Mouse (Mus musculus): ENCODE data around the gene Arl6ip4. TPM values are rescaled to one million over a fixed set of nuclear protein-coding genes. Genes with fewer than 3 reads are reported as not detected.

The Arl6ip4 gene
- polyA plus RNA-seq, 1 experiment from 2014 or later, result 72.1 TPM

DNA sequence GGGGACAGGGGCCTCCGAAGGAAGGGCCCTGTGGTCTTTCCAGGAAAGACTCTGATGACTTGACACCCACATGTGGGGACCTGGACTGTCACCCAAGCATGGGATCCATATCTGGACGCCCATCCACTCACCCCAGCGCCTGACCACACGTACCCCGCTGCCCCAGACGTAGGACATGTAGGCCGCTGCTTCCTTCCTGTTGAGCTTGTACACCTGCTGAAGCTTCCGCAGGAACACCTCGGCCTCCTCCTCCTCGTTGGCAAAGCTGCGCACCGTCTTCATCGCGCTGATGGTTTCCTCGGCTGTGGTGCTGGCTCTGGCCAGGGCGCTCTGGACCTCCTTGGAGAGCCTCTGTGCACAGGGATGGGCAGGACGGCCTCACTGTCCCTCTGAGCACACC lies 36.0 kb upstream of the Arl6ip4 start:
- no peak overlapping the region for H3K4me2 ChIP-seq (replicated peaks)
- H3K4me3 ChIP-seq (replicated peaks; ENCODE audit: low read length), result no peak overlapping the region
- no peaks in the 10 kb centered on the region for H3K9me3 ChIP-seq (ENCODE audit: control insufficient read depth, low read length)
- ATAC-seq (ENCODE audit: low FRiP score), result no peak
- peaks cover 13% of the 10 kb centered on the region; the same call in 1 of the 2 replicates for H3K4me1 ChIP-seq (replicated peaks; ENCODE audit: control insufficient read depth, insufficient read depth, low read length)
- H3K27ac ChIP-seq, result no peak overlapping the region
- no peaks in the 10 kb centered on the region for H3K36me3 ChIP-seq (replicated peaks; ENCODE audit: control insufficient read depth, insufficient read depth)
- 0 out of 2 replicates have a peak overlapping the region, but pooled peaks have one; percentile 8 for H3K9ac ChIP-seq
- no peak for DNase-seq (ENCODE audit: low spot score)
- 95% methylated on average over 17 of the region's 17 CpGs for WGBS
- H3K27me3 ChIP-seq (ENCODE audit: control insufficient read depth, insufficient read depth, low read length), result no peaks in the 10 kb centered on the region

DNA sequence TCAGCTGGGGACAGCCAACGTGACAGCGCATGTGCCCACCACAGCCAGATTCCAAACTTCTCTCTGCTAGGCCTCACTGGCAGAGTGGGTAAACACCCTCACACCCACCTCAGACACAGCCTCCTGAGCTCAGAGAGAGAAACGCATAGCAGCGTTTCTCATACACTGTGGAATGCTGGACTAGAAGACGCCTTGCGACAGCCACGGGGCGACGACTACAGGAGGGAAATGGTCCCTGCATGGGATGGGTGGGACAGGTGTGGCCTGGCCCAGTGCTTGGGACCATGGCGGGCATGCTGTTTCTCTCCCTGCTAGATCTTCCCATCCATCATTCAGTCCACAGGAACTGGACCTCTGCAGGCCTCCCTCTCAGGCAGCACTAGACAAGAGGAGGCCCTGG lies 33.4 kb upstream of the Arl6ip4 start:
- H3K4me2 ChIP-seq (replicated peaks), result no peak overlapping the region
- ATAC-seq (ENCODE audit: low FRiP score) (no peak), DNase-seq (ENCODE audit: low spot score) (no peak)
- H3K36me3 ChIP-seq (replicated peaks; ENCODE audit: control insufficient read depth, insufficient read depth), result no peaks in the 10 kb centered on the region
- no peaks in the 10 kb centered on the region for H3K9me3 ChIP-seq (ENCODE audit: control insufficient read depth, low read length)
- no peak overlapping the region for H3K27ac ChIP-seq
- H3K9ac ChIP-seq, result no peak overlapping the region
- no peak overlapping the region for H3K4me3 ChIP-seq (replicated peaks; ENCODE audit: low read length)
- H3K4me1 ChIP-seq (replicated peaks; ENCODE audit: control insufficient read depth, insufficient read depth, low read length), result peaks cover 13% of the 10 kb centered on the region; the same call in 1 of the 2 replicates
- no peaks in the 10 kb centered on the region for H3K27me3 ChIP-seq (ENCODE audit: control insufficient read depth, insufficient read depth, low read length)
- 84% methylated on average over 10 of the region's 10 CpGs for WGBS

DNA sequence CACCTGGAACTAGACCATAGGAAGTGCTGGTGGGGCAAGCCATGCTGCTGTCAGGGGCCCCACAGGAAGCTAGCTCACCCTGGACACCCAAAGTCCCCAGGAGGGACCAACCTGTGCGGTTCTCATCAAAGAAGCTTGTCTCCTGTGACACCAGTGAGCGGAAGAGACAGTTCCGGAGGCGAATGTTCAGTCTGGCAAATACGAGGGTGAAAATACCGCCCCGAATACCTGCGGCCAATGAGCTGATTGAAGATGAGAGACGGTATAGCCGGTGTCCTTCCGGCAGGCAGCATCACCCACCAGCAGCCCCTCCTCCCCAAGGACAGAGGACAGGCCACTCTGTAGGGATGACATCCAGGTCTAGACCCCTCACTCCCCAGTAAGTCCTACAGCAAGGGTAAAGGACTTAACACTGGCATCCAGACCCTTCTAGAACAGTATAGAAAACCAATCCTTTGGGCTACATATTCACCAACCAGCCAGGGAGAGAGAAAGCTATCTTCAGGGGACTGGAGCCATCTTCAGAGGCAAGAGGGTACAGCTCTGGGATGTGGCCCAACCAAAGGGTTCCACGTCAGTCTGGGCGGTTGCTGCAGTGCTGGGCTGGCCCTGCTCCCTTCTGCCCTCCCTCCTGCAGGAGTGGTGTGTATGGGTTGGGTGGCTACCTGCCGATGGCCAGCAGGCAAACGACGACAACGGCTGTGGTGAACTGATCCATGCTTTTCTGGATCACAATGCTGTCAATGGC lies 32.8 kb upstream of the Arl6ip4 start:
- Histone ChIP-seq H3K27me3 (ENCODE audit: control insufficient read depth, insufficient read depth, low read length) (no peaks in the 10 kb centered on the region), H3K4me2 (replicated peaks) (no peak overlapping the region), H3K4me3 (replicated peaks; ENCODE audit: low read length) (no peak overlapping the region), H3K9me3 (ENCODE audit: control insufficient read depth, low read length) (no peaks in the 10 kb centered on the region), H3K27ac (no peak overlapping the region), H3K36me3 (replicated peaks; ENCODE audit: control insufficient read depth, insufficient read depth) (no peaks in the 10 kb centered on the region), H3K4me1 (replicated peaks; ENCODE audit: control insufficient read depth, insufficient read depth, low read length) (peaks cover 8% of the 10 kb centered on the region; the same call in 1 of the 2 replicates), H3K9ac (no peak overlapping the region)
- DNase-seq (ENCODE audit: low spot score) (no peak), ATAC-seq (ENCODE audit: low FRiP score) (no peak)
- WGBS, result 89% methylated on average over 17 of the region's 17 CpGs

DNA sequence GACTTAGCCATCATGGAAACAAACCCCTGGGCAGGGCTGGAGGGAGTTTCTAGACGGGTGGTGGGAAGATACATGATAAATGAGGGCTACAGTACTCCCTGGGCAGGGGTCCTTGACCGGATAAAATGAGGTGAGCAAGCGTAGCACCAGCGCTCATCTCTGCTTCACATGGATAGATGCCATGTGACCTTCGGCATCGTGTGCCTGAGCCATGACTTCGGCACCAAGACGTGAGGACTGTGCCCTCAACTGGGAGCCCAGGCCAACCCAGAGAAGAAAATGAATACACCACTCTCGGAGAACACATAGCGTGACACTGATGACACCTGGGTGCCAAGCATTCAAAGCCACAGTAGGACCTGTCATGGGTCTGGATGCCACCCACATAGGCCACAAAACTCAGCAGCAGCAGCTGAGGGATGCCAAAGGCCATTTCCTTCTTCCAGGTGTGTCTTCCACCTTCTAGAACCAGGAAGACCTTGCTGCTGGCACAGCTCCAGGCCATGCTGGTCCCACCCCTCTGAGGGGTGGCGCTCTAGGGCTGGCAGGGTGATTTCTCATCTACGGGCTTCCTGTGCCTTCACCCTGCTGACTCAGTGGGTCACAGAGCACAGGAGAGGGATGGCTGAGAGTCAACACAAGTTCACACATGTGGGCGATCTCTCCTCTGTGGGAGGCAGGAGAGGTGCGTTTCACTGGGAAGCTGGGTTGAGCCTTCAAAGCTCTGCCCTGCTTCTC lies 31.9 kb upstream of the Arl6ip4 start:
- ATAC-seq (ENCODE audit: low FRiP score) (no peak), DNase-seq (ENCODE audit: low spot score) (no peak)
- Histone ChIP-seq H3K9ac (no peak overlapping the region), H3K4me1 (replicated peaks; ENCODE audit: control insufficient read depth, insufficient read depth, low read length) (no peaks in the 10 kb centered on the region), H3K36me3 (replicated peaks; ENCODE audit: control insufficient read depth, insufficient read depth) (no peaks in the 10 kb centered on the region), H3K4me2 (replicated peaks) (no peak overlapping the region), H3K27me3 (ENCODE audit: control insufficient read depth, insufficient read depth, low read length) (no peaks in the 10 kb centered on the region), H3K9me3 (ENCODE audit: control insufficient read depth, low read length) (no peaks in the 10 kb centered on the region), H3K27ac (no peak overlapping the region), H3K4me3 (replicated peaks; ENCODE audit: low read length) (no peak overlapping the region)
- WGBS, result 87% methylated on average over 14 of the region's 14 CpGs

DNA sequence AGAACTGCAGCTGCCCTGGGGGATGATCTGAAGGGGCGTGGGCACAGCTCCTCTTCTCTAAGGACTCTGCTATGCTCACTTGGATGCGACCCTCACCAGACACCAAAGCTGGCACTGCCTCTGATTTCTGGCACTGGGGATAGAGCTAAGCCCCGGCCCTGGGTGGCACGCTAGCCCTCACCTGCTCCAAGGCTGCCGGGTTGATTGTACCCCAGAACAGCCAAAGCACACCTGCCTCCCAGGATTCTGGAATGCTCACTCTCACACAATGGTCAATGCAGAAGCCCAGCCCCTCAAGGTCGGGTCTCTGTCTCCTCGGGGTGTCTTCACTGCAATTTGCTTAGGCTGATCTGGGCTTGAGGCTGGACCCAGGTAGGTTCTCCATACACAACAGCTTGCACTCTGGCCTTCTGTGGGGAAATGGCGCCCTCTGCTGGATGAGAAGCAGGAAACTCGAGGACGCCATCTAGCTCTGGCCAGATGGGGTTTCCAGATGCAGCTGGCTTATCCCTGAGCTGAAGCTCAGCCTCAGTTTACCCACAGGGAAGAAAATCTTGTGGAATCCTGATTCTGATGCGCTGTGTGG lies 31.2 kb upstream of the Arl6ip4 start:
- H3K4me2 ChIP-seq (replicated peaks), result no peak overlapping the region
- WGBS, result 39% methylated on average over 11 of the region's 11 CpGs
- H3K9me3 ChIP-seq (ENCODE audit: control insufficient read depth, low read length), result no peaks in the 10 kb centered on the region
- no peaks in the 10 kb centered on the region for H3K27me3 ChIP-seq (ENCODE audit: control insufficient read depth, insufficient read depth, low read length)
- H3K9ac ChIP-seq, result no peak overlapping the region
- ATAC-seq (ENCODE audit: low FRiP score), result peak; percentile 55; the same call in 1 of the 2 replicates
- H3K4me1 ChIP-seq (replicated peaks; ENCODE audit: control insufficient read depth, insufficient read depth, low read length), result no peaks in the 10 kb centered on the region
- H3K27ac ChIP-seq, result no peak overlapping the region
- peak; percentile 88 for DNase-seq (ENCODE audit: low spot score)
- no peak overlapping the region for H3K4me3 ChIP-seq (replicated peaks; ENCODE audit: low read length)
- H3K36me3 ChIP-seq (replicated peaks; ENCODE audit: control insufficient read depth, insufficient read depth), result no peaks in the 10 kb centered on the region

DNA sequence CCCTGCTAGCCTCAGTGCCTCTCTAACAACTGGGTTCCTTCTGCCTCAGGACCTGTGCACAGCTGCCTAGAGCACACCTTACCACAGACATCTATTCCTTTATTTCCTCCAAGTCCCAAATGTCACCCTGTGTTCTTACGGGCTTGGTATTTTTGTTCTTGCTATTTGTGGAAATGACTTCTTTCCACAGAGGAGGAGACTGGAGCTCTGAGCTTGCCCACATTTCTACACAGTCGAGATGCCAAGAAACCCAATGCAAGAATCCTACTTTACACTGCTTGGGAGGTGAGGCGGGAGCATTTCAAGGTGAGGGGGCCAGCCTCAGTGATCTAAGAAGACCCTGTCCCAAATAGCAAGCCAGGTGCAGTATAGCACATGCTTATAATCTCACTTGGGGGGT lies 30.4 kb upstream of the Arl6ip4 start:
- Histone ChIP-seq H3K4me2 (replicated peaks) (no peak overlapping the region), H3K9ac (no peak overlapping the region), H3K27ac (no peak overlapping the region), H3K36me3 (replicated peaks; ENCODE audit: control insufficient read depth, insufficient read depth) (no peaks in the 10 kb centered on the region), H3K9me3 (ENCODE audit: control insufficient read depth, low read length) (no peaks in the 10 kb centered on the region), H3K27me3 (ENCODE audit: control insufficient read depth, insufficient read depth, low read length) (no peaks in the 10 kb centered on the region), H3K4me3 (replicated peaks; ENCODE audit: low read length) (no peak overlapping the region), H3K4me1 (replicated peaks; ENCODE audit: control insufficient read depth, insufficient read depth, low read length) (no peaks in the 10 kb centered on the region)
- WGBS, result 70% methylated on average over 3 of the region's 3 CpGs
- DNase-seq (ENCODE audit: low spot score) (no peak), ATAC-seq (ENCODE audit: low FRiP score) (no peak)

DNA sequence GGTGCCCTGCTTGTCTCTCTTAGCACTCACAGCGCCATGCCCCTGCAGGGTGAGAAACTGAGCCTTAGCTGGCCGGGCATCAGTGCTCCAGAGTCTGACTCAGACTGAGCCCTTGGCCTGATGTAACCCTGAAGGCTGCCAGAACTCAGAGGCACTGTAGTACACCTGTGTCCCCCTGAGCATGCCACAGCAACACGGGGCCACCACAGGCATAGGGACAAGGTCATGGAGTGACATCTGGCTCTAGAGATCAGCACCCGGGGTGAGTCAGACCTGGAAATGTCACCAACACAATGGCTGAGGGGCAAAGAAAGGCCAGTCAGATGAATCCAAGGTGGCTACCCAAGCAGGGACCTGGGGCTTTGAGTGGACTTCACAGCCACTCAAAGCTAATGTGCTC lies 29.0 kb upstream of the Arl6ip4 start:
- ATAC-seq (ENCODE audit: low FRiP score), result no peak
- Histone ChIP-seq H3K27ac (no peak overlapping the region), H3K36me3 (replicated peaks; ENCODE audit: control insufficient read depth, insufficient read depth) (no peaks in the 10 kb centered on the region), H3K4me1 (replicated peaks; ENCODE audit: control insufficient read depth, insufficient read depth, low read length) (no peaks in the 10 kb centered on the region), H3K9me3 (ENCODE audit: control insufficient read depth, low read length) (no peaks in the 10 kb centered on the region), H3K9ac (no peak overlapping the region), H3K4me2 (replicated peaks) (no peak overlapping the region), H3K4me3 (replicated peaks; ENCODE audit: low read length) (no peak overlapping the region), H3K27me3 (ENCODE audit: control insufficient read depth, insufficient read depth, low read length) (no peaks in the 10 kb centered on the region)
- DNase-seq (ENCODE audit: low spot score), result no peak
- WGBS, result 87% methylated on average over 4 of the region's 4 CpGs

DNA sequence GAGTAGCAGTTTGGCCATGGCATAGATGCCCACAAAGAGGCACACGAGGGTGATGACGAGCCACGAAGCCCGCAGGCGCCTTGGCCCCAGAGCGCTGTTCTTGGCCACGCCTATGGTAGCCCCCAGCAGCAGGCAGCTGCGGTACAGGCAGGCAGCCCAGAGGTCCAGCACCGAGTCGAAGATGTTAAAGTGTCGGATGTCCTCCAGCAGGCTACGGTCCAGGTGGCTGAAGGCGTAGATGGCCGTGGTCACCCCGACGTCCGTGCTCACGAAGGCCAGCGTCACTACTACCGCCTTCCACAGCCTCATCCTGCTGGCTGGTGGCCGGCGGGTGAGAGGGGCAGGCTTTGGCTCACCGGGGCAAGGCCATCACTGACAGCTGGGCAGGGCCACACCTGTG lies 26.0 kb upstream of the Arl6ip4 start:
- no peak for ATAC-seq (ENCODE audit: low FRiP score)

DNA sequence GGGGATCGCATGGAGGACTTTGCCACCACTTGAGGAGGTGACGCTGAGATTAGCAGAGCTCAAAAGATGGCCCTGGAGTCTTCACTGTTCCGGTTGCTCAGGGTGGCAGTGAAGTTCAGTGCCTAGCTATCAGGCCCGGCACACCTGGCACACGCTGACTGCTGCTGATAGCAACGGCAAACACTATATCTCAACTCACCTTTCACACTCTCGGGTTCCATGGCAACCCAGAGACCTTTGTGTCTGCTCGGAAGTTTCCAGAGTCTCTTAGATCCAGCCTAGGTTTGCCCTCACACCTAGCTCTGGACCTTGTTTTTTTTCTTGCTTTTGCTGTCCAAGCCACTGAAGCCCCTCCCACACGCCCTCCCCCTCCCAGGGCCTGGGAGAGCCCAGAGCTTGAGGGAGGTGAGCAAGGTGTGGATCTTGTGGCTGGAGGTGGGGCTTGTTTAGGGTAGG lies 23.9 kb upstream of the Arl6ip4 start:
- Histone ChIP-seq H3K9me3 (ENCODE audit: control insufficient read depth, low read length) (no peaks in the 10 kb centered on the region), H3K27ac (no peak overlapping the region), H3K36me3 (replicated peaks; ENCODE audit: control insufficient read depth, insufficient read depth) (no peaks in the 10 kb centered on the region), H3K4me2 (replicated peaks) (no peak overlapping the region), H3K9ac (no peak overlapping the region), H3K27me3 (ENCODE audit: control insufficient read depth, insufficient read depth, low read length) (0 out of 2 replicates have a peak, but pooled peaks cover 3% of the 10 kb centered on the region), H3K4me3 (replicated peaks; ENCODE audit: low read length) (no peak overlapping the region), H3K4me1 (replicated peaks; ENCODE audit: control insufficient read depth, insufficient read depth, low read length) (no peaks in the 10 kb centered on the region)
- WGBS, result 73% methylated on average over 9 of the region's 9 CpGs
- ATAC-seq (ENCODE audit: low FRiP score) (no peak), DNase-seq (ENCODE audit: low spot score) (no peak)

More for the DNA sequence above, 26.0 kb upstream of the Arl6ip4 start:
- no peak for DNase-seq (ENCODE audit: low spot score)
- no peak overlapping the region for H3K27ac ChIP-seq
- no peaks in the 10 kb centered on the region for H3K36me3 ChIP-seq (replicated peaks; ENCODE audit: control insufficient read depth, insufficient read depth)
- no peaks in the 10 kb centered on the region for H3K4me1 ChIP-seq (replicated peaks; ENCODE audit: control insufficient read depth, insufficient read depth, low read length)
- H3K9ac ChIP-seq, result no peak overlapping the region
- no peak overlapping the region for H3K4me3 ChIP-seq (replicated peaks; ENCODE audit: low read length)
- no peaks in the 10 kb centered on the region for H3K27me3 ChIP-seq (ENCODE audit: control insufficient read depth, insufficient read depth, low read length)
- no peak overlapping the region for H3K4me2 ChIP-seq (replicated peaks)
- 87% methylated on average over 23 of the region's 23 CpGs for WGBS
- H3K9me3 ChIP-seq (ENCODE audit: control insufficient read depth, low read length), result no peaks in the 10 kb centered on the region
